Mouse (Mus musculus) heart, postnatal 25 days (tissue): ENCODE measurements around the gene Rock2. TPM values are rescaled to one million over a fixed set of nuclear protein-coding genes. Genes with fewer than 3 reads are reported as not detected.

Source experiments
- DNase-seq: peaks from one replicate; pipeline ENCODE4 v3.0.0; 2022; ENCODE audit warnings: low spot score
- intact Hi-C: fragments of 180-260 bp; cut with DNase I; formaldehyde crosslinking; loops from one replicate; pipeline ENCODE4 v1.15.1; 2025
- total RNA-seq, 2 experiments: library from RNA; stranded (reverse); gene quantifications; 2 replicates each; pipeline ENCODE4 v1.2.3; 2021

Gene Rock2
- total RNA-seq = 10 to 100 TPM; 72.8 to 84.7 TPM

GRCm38 (mm10) chr12:16894396-16895220 lies at the start of gene Rock2:
Gene Rock2, plus strand, starts transcription at chr12:16894895.
- intact Hi-C loops = loop anchor here (2.0 to 5.0 kb wide), 5 partner anchors 24 to 82 kb away; partner anchors contain the start of gene E2f6
- peak; percentile 79 for DNase-seq

DNA sequence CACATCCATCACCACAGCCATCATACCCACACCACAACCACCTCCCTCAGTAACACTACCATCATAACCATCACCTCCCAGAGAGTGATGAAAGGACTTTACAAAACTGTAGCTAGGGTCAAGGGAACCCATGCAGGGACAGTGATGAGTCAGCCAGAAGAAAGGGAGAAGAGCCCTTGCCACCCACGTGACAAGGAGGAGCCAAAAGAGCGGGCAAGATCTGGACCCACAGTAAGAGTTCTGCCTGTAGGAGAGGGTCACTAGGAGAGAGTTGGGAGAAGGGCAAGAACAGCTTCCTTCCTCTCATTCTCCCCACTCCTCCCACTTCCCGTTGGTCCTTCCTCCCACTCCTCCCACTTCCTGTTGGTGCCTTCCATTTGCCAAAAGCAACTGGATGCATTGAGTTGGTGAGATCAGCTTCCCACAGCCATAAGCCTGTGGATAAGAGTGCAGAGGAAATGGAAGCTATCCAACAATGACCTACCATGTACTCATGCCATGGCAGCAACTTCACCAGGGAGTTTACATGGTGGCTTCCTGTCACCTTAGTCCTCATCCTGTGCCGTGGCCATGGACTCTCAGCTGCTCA lies 47.4 kb upstream of the Rock2 start:
- intact Hi-C loops = no loop called here
- no peak for DNase-seq

DNA sequence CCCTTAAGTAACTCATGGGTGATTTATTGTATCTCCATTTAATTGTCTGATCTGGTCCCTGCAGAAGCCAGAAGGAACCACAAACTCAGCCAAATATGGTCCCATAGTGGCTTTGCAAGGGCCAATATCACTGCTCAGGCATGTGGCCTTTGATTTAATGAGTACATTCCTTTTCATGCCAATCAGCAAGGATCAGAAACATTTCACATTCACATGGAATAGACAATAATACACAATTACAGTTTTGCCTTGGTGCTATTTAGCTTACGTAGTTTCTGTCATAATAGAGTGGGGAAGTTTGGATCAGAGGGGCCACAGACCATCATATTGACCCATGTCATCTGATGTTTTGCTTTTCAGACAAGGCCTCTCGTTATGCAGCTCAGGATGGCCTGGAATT lies 46.2 kb upstream of the Rock2 start:
- DNase-seq = no peak
- intact Hi-C loops = no loop called here

- DNase-seq = no peak
- intact Hi-C loops = loop anchor here (5.0 kb wide), 1 partner anchor 42 kb away; the partner anchor contains the start of gene Rock2
Measured at GRCm38 (mm10) chr12:16849821-16850220, 44.9 kb upstream of the Rock2 start.

DNA sequence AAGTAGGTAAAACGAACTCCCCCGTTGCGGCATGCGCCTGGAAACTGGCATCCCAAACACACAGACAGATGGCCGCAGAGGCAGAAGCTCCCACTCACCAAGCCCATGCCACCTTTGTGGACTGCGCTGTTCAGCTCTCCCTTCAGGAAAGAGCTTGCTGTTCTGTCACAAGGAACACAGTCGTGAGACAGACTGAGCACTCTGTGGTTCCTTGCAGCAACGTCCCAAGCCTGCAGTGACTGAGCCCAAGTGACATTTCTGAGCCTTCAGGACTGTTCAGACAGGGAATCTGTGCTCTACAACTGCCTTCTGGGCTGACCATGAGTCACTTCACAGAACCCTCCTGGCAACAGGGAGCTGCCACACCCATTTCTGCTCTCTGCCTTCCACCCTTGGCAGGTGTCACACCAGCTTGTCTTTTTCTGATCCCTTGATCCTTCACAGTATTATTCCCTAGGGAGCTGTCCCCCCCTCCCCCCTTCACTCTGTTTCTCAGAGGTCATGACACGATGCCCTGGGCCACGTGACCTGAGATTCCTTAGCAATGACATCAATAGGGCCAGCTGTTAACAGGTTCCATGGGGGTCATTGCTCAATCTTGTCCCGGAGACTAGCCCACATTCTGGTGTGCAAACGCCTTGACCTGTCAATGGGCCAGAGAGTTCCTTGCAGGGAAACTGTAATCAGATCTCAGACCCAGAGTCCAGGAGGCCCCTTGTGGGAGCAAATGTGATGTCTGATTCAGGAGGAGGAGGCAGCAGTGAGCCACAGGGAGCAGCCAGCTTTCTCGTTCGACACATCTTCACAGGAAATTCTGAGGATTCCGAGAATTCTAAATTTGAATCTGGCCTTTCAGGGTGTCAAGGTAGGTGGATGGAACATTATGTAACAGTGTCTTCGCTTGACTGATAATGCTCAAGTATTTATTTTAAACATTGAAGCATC lies 44.0 kb upstream of the Rock2 start:
- peak; percentile 64 for DNase-seq
- intact Hi-C loops = loop anchor here (5.0 kb wide), 1 partner anchor 42 kb away; the partner anchor contains the start of gene Rock2

GRCm38 (mm10) chr12:16853431-16854165 lies 41.1 kb upstream of the Rock2 start:
- peak; percentile 69 for DNase-seq
- intact Hi-C loops = loop anchor here (5.0 kb wide), 1 partner anchor 39 kb away; the partner anchor contains the start of gene Rock2

DNA sequence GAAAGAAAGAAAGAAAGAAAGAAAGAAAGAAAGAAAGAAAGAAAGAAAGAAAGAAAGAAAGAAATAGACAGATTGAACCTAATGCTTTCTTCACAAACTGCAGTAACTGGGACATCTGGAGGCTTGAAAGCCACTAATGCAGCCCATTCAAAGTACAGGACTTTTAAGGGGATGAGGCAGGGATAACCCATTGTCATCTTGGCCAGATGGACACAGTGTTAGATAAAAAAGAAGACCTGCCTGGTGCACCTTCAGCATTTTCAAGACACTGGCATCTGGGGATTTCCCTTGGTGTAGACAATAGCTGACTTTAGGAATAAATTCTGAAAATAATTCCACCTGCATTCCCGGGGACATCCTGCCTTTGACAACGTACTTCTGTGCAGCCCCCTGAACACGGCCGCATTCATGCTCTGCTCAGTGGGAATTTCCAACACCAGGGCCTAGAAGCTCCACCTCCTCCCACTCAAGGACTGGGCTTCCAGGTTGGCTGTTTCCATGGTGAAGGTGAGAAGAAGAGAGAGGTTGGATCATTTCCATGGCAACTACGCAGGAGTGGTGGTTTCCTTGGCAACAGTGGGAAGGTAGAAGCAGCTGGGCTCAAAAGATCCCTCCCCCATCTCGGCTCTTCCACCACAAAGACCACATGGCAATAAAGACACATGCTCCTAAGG lies 38.9 kb upstream of the Rock2 start:
- intact Hi-C loops = no loop called here
- no peak for DNase-seq

- intact Hi-C loops = no loop called here
- DNase-seq = no peak
Measured at GRCm38 (mm10) chr12:16856306-16856679, 38.4 kb upstream of the Rock2 start.

GRCm38 (mm10) chr12:16858081-16858480 lies 36.6 kb upstream of the Rock2 start:
- no peak for DNase-seq
- intact Hi-C loops = no loop called here

DNA sequence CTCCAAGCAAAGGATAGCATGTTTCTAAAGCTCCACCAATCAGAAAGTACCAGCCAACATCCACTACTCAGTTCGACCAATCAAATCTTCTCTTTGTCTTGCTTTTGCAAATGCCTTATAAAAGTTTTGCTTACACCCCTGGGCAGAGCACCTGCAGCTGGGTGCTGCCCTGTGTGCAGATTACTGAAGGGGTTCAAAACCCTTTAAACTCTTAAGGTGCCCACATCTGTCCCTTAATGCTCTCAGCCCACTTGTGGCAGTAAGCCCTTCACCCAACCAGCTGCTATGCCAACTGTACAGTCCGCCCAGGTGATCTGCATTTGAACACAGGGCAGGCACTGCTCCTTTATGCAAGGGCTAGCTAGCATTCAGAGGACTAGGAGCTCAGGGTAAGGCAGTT lies 34.9 kb upstream of the Rock2 start:
- intact Hi-C loops = no loop called here
- DNase-seq = no peak

- intact Hi-C loops = no loop called here
- no peak for DNase-seq
Measured at GRCm38 (mm10) chr12:16860533-16860932, 34.2 kb upstream of the Rock2 start.

DNA sequence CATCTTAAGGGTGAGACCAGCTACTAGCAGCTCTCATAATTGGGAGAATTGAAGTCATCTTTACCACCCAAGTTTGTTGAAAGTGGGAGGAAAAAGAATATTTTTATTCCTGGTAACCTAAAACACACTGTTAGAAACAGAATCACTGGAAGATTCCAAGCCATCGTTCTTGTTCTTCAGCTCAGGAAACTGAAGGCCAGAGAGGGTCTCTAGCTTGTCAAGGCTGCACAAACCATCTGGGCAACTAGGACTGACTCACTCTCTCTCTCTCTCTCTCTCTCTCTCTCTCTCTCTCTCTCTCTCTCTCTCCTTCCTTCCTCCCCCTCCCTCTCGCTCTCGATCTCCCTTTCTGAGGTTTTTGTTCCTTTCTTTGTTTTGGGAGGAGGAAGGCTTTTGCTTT lies 33.7 kb upstream of the Rock2 start:
- intact Hi-C loops = no loop called here

DNA sequence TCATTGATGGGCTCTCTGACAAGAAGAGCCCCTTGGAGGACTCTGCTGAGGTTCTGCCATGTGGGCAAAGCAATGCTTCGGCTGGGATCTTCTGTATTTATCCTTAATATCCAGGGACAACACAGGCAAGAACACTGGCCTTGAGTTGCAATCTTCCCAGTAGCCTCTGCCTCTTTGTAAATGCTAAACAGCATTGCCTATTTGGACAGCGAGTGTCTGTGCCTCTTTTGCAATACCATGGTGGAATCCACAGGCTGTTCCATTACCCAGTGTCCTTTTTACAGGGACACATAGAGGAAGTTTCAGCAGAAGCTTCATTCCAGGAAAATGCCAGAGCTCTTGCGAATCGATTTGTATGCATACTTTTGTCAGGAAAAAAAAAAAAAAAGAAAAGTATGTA lies 30.2 kb upstream of the Rock2 start:
- no peak for DNase-seq
- intact Hi-C loops = no loop called here

More for the DNA sequence above, 33.7 kb upstream of the Rock2 start:
- no peak for DNase-seq

DNA sequence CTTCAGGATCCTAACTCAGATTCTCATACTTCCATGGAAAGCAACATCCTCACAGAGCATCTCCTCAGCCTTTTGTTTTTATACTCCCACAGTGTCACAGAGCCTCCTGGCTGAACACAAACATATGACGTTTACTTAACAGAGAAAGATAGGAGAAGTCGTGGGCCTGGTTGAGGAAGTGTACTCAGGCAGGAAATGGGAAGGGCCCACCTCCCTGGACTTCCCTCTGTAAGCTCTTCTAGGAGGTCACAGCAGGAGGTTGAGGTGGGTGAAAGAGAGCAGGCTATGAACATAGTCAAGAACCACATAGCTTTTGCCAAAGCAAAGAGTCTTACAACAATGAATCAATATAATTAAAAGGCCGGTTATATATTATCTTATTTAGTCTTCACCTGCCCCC lies 28.8 kb upstream of the Rock2 start:
- intact Hi-C loops = no loop called here
- no peak for DNase-seq

DNA sequence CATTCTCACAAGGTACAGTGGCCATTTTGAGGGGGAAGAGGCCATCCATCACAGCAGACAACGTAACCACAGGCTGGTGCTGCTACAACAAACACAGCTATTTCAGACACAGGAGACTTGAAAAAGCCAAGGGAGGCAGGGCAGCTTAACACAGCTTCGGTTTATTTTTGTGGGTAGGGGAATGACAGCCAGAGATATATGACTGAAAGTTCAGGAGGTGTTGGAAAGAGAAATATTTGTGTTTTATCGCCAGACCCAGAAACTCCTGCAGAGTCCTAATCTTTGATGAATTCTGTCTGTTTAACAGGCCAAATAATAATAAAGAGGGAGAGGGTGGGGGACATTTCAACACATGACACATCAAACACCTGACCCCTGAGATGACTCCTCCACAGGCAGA lies 28.2 kb upstream of the Rock2 start:
- intact Hi-C loops = no loop called here
- no peak for DNase-seq

DNA sequence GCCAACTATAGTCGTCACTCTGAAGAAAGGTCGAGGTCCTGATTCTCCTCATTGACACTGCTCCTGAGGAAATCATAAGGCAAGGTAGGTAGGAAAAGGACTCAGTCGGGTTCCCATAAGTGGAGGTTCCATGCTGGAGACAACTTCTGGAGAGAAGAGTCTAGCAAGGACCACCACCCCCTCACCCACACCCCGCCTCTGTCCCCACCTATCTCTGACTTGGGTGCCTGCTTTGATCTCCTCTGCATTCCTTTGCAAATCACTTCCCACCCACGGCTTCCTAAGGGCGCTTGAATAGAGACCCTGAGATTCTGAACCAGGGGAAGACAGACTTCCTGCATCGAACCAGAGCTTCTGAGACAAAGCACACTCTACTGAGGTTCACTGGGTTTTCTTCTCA lies 27.4 kb upstream of the Rock2 start:
- intact Hi-C loops = no loop called here
- DNase-seq = no peak

GRCm38 (mm10) chr12:16868618-16869017 lies 26.1 kb upstream of the Rock2 start:
- intact Hi-C loops = no loop called here
- no peak for DNase-seq

DNA sequence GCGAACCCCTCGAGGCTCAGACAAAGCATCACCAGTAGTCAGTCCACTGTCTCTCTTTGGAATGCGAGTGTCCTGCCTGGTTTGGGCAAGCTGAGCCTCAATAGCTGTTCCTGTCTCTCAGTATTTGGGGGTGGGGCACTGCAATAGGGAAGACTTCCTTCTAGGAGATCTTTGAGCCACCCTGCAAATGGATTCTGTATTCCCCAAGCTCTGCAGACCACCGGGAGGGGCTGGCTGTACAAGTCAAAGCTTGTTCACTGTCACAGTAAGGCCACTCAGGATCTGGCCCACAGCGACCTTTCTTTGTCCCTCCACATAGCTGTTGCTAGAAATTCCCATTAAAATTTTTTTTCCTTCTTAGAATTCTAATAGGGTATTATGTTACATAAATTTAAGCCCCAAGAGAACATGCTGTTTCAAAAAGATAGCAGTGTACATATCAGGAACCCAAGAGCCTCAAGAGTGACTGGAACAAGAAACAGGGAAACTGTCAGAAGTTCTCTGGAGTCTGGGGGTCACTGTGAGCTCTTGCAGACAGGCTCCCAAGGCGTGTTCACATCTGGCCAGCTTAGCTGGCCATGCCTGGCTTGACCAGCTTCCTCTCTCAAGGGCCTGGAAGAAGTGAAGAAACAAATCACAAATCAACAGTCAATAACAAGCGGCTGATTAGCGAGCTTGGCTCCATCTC lies 25.5 kb upstream of the Rock2 start:
- intact Hi-C loops = no loop called here
- DNase-seq = no peak
